Mouse (Mus musculus) embryonic facial prominence, embryonic 13.5 days (tissue): ENCODE data around the gene C130074G19Rik. TPM values are rescaled to one million over a fixed set of nuclear protein-coding genes. Genes with fewer than 3 reads are reported as not detected.
A peak's percentile ranks its signal among the peaks of the same experiment; 100 is the strongest.

Experiments
- ATAC-seq: fragments of 200-750 bp; cut with Nextera tagmentation; 2 replicates; pipeline ENCODE4 v1.8.0; 2017; ENCODE audit warnings: low read depth; ENCODE audit not compliant: insufficient number of reproducible peaks, insufficient read depth, low FRiP score, low TSS enrichment
- H3K27ac ChIP-seq: fragments of 300-500 bp; sonication (generic); 2 replicates; pipeline ENCODE4 v1.5.1; 2015; ENCODE audit warnings: moderate library complexity, mild to moderate bottlenecking, inconsistent platforms
- H3K27me3 ChIP-seq: fragments of 300-500 bp; sonication (generic); 2 replicates; pipeline ENCODE4 v1.6.1; 2015; ENCODE audit warnings: mild to moderate bottlenecking, inconsistent platforms
- H3K36me3 ChIP-seq: fragments of 300-500 bp; sonication (generic); 2 replicates; pipeline ENCODE4 v1.6.1; 2015; ENCODE audit warnings: mild to moderate bottlenecking, inconsistent platforms
- H3K4me1 ChIP-seq: fragments of 300-500 bp; sonication (generic); 2 replicates; pipeline ENCODE4 v1.6.1; 2015; ENCODE audit warnings: inconsistent platforms
- H3K4me2 ChIP-seq: fragments of 300-500 bp; sonication (generic); 2 replicates; pipeline ENCODE4 v1.6.1; 2015; ENCODE audit warnings: moderate library complexity, mild to moderate bottlenecking, inconsistent platforms
- H3K4me3 ChIP-seq: fragments of 300-500 bp; sonication (generic); 2 replicates; pipeline ENCODE4 v1.5.1; 2015; ENCODE audit warnings: mild to moderate bottlenecking, inconsistent platforms
- H3K9ac ChIP-seq: fragments of 300-500 bp; sonication (generic); 2 replicates; pipeline ENCODE4 v1.6.1; 2015; ENCODE audit warnings: mild to moderate bottlenecking, inconsistent platforms
- H3K9me3 ChIP-seq: fragments of 300-500 bp; sonication (generic); 2 replicates; pipeline ENCODE4 v1.6.1; 2016; ENCODE audit warnings: inconsistent platforms
- WGBS: fragments of 180-500 bp; shearing (Covaris S2); methylation state at CpG from one replicate; pipeline ENCODE4 v1.1.7; 2015; ENCODE audit warnings: mixed read lengths; 5-methylcytosine and 5-hydroxymethylcytosine counted together
- polyA plus RNA-seq: library from polyadenylated mRNA; unstranded; fragments of >200 nt; fragmentation: Nextera tagmentation; extraction: Ambion mirVana; gene quantifications from 2 replicates; pipeline ENCODE4 v1.2.1, GENCODE M21; 2015

C130074G19Rik gene
- polyA plus RNA-seq, 1 experiment from 2014 or later: 1.4 TPM

GRCm38 (mm10) chr1:184853922-184854321 lies 29.1 kb downstream of the C130074G19Rik start:
- peaks cover 13% of the 10 kb centered on the region for H3K4me1 ChIP-seq
- ATAC-seq: no peak
- no peak overlapping the region for H3K9ac ChIP-seq
- peaks cover 24% of the 10 kb centered on the region for H3K27me3 ChIP-seq
- WGBS: 53% methylated on average over 3 of the region's 3 CpGs
- no peak overlapping the region for H3K4me2 ChIP-seq
- no peak overlapping the region for H3K4me3 ChIP-seq
- no peaks in the 10 kb centered on the region for H3K9me3 ChIP-seq
- H3K27ac ChIP-seq: no peak overlapping the region
- no peaks in the 10 kb centered on the region for H3K36me3 ChIP-seq

- no peak for ATAC-seq
- H3K4me1 ChIP-seq: peaks cover 13% of the 10 kb centered on the region
- H3K9ac ChIP-seq: 0 out of 2 replicates have a peak overlapping the region, but pooled peaks have one; percentile 54
- 0 out of 2 replicates have a peak overlapping the region, but pooled peaks have one; percentile 9 for H3K4me3 ChIP-seq
- no peaks in the 10 kb centered on the region for H3K36me3 ChIP-seq
- H3K9me3 ChIP-seq: no peaks in the 10 kb centered on the region
- H3K27ac ChIP-seq: no peak overlapping the region
- H3K27me3 ChIP-seq: peaks cover 30% of the 10 kb centered on the region
- WGBS: 23% methylated on average over 5 of the region's 5 CpGs
- H3K4me2 ChIP-seq: peak overlapping the region; percentile 47
Measured at GRCm38 (mm10) chr1:184853339-184853738, 29.7 kb downstream of the C130074G19Rik start.

GRCm38 (mm10) chr1:184851741-184852618 lies 31.0 kb downstream of the C130074G19Rik start:
- peak; percentile 63; the same call in 1 of the 2 replicates for ATAC-seq
- Histone ChIP-seq H3K36me3 (no peaks in the 10 kb centered on the region), H3K9me3 (no peaks in the 10 kb centered on the region), H3K27me3 (peaks cover 41% of the 10 kb centered on the region), H3K4me2 (peak overlapping the region; percentile 52), H3K9ac (peak overlapping the region; percentile 11; the same call in 1 of the 2 replicates), H3K4me1 (peaks cover 13% of the 10 kb centered on the region), H3K27ac (no peak overlapping the region), H3K4me3 (peak overlapping the region; percentile 17)
- 18% methylated on average over 31 of the region's 31 CpGs for WGBS

GRCm38 (mm10) chr1:184851166-184851565 lies 31.9 kb downstream of the C130074G19Rik start:
- Histone ChIP-seq H3K27ac (no peak overlapping the region), H3K36me3 (no peaks in the 10 kb centered on the region), H3K4me3 (no peak overlapping the region), H3K4me2 (no peak overlapping the region), H3K9me3 (no peaks in the 10 kb centered on the region), H3K9ac (no peak overlapping the region), H3K27me3 (peaks cover 49% of the 10 kb centered on the region), H3K4me1 (peaks cover 21% of the 10 kb centered on the region)
- no peak for ATAC-seq
- WGBS: 49% methylated on average over 7 of the region's 7 CpGs

- H3K4me1 ChIP-seq: peaks cover 26% of the 10 kb centered on the region
- peaks cover 46% of the 10 kb centered on the region for H3K27me3 ChIP-seq
- ATAC-seq: no peak
- no peaks in the 10 kb centered on the region for H3K9me3 ChIP-seq
- H3K9ac ChIP-seq: no peak overlapping the region
- no peak overlapping the region for H3K4me3 ChIP-seq
- no peaks in the 10 kb centered on the region for H3K36me3 ChIP-seq
- WGBS: 61% methylated on average over 3 of the region's 3 CpGs
- H3K4me2 ChIP-seq: peak overlapping the region; percentile 92; the same call in 1 of the 2 replicates
- H3K27ac ChIP-seq: no peak overlapping the region
Measured at GRCm38 (mm10) chr1:184846973-184847372, 36.0 kb downstream of the C130074G19Rik start.

- peaks cover 39% of the 10 kb centered on the region for H3K27me3 ChIP-seq
- peak within 1 kb of the TSS; percentile 89 for H3K4me3 ChIP-seq
- no peaks in the 10 kb centered on the region for H3K9me3 ChIP-seq
- H3K27ac ChIP-seq: peak within 1 kb of the TSS; percentile 90
- WGBS: 4% methylated on average over 18 of the region's 18 CpGs
- peak within 1 kb of the TSS; percentile 92 for H3K4me2 ChIP-seq
- peaks cover 24% of the 10 kb centered on the region for H3K4me1 ChIP-seq
- no peak for ATAC-seq
- H3K9ac ChIP-seq: peak within 1 kb of the TSS; percentile 93
- H3K36me3 ChIP-seq: no peaks in the 10 kb centered on the region
Measured at GRCm38 (mm10) chr1:184846092-184846750, 36.8 kb downstream of the C130074G19Rik start, which contains the start of gene Marc2. Gene Marc2 (minus strand): TSS chr1:184846451.

- Histone ChIP-seq H3K27me3 (peaks cover 35% of the 10 kb centered on the region), H3K9ac (peak overlapping the region; percentile 93), H3K36me3 (peaks cover 8% of the 10 kb centered on the region), H3K4me2 (peak overlapping the region; percentile 92), H3K27ac (peak overlapping the region; percentile 90), H3K4me1 (peaks cover 24% of the 10 kb centered on the region), H3K9me3 (no peaks in the 10 kb centered on the region), H3K4me3 (peak overlapping the region; percentile 89)
- 0% methylated on average over 67 of the region's 67 CpGs for WGBS
- ATAC-seq: peak; percentile 92
Measured at GRCm38 (mm10) chr1:184845111-184846071, 37.6 kb downstream of the C130074G19Rik start.

GRCm38 (mm10) chr1:184844326-184845066 lies 38.5 kb downstream of the C130074G19Rik start:
- WGBS: 15% methylated on average over 15 of the region's 15 CpGs
- Histone ChIP-seq H3K4me2 (peak overlapping the region; percentile 92), H3K27ac (peak overlapping the region; percentile 90), H3K4me1 (peaks cover 24% of the 10 kb centered on the region), H3K4me3 (peak overlapping the region; percentile 89), H3K9me3 (no peaks in the 10 kb centered on the region), H3K36me3 (peaks cover 15% of the 10 kb centered on the region), H3K9ac (peak overlapping the region; percentile 93), H3K27me3 (peaks cover 30% of the 10 kb centered on the region)
- no peak for ATAC-seq

- H3K9me3 ChIP-seq: no peaks in the 10 kb centered on the region
- no peaks in the 10 kb centered on the region for H3K27me3 ChIP-seq
- H3K9ac ChIP-seq: no peak overlapping the region
- no peak overlapping the region for H3K4me3 ChIP-seq
- peaks cover 47% of the 10 kb centered on the region for H3K36me3 ChIP-seq
- H3K4me1 ChIP-seq: no peaks in the 10 kb centered on the region
- H3K27ac ChIP-seq: no peak overlapping the region
- H3K4me2 ChIP-seq: no peak overlapping the region
- 88% methylated on average over 4 of the region's 4 CpGs for WGBS
- no peak for ATAC-seq
Measured at GRCm38 (mm10) chr1:184837649-184838048, 45.4 kb downstream of the C130074G19Rik start.

- 73% methylated on average over 5 of the region's 5 CpGs for WGBS
- H3K36me3 ChIP-seq: peaks cover 60% of the 10 kb centered on the region
- no peaks in the 10 kb centered on the region for H3K27me3 ChIP-seq
- no peaks in the 10 kb centered on the region for H3K9me3 ChIP-seq
- H3K9ac ChIP-seq: no peak overlapping the region
- no peak overlapping the region for H3K4me2 ChIP-seq
- H3K4me3 ChIP-seq: no peak overlapping the region
- H3K4me1 ChIP-seq: no peaks in the 10 kb centered on the region
- no peak overlapping the region for H3K27ac ChIP-seq
- ATAC-seq: no peak
Measured at GRCm38 (mm10) chr1:184836350-184836749, 46.7 kb downstream of the C130074G19Rik start.
